Mouse (Mus musculus): ENCODE measurements at regions not wholly inside any gene's neighbourhood (a gene's known extent, or its start where the extent isn't known, plus 50 kb on each side); places are given as distances from the start of the nearest gene placed in this dataset.
A peak's percentile ranks its signal among the peaks of the same experiment; 100 is the strongest.

DNA sequence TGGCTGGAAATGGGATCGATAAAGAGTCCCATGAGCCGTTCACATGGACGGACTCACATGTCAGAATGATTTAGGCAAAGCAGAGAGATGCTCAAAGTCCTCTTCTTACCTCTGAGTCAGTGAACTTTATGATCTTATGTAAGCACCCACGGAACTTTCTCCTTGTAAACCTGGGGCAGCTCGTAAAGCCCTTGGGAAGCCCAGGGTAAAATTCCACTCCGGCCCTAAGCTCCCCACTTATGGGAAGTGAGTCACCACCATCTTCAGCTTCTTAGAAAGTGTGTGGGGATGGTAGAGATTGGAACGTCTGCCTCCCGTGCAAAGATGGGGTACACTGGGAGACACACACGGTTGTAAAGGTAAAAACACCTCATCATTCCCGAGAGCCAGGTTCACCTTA, 62.8 kb upstream of the Hif1a start:
- H3K9ac ChIP-seq (ENCODE audit: insufficient read depth, low read depth): no peak overlapping the region
- no peaks in the 10 kb centered on the region for H3K36me3 ChIP-seq (replicated peaks in 1 of 2; ENCODE audit: control insufficient read depth in 1 of 2, insufficient read depth in 1 of 2, low read length in 1 of 2)
- H3K9me3 ChIP-seq (replicated peaks; ENCODE audit: low read length): no peaks in the 10 kb centered on the region
- peaks cover 5 to 15% of the 10 kb centered on the region in 2 experiments; a peak in 3 of 4 replicates for H3K4me1 ChIP-seq (ENCODE audit: control insufficient read depth in 1 of 2, insufficient read depth in 2 of 2)
- H3K27ac ChIP-seq (ENCODE audit: insufficient read depth, low read depth): no peak overlapping the region
- no peak for TF ChIP-seq ZMIZ1 (IDR thresholded peaks at IDR 0.05; ENCODE audit: low read depth, low read length)
- TF ChIP-seq CHD1 (IDR thresholded peaks at IDR 0.05; ENCODE audit: low read depth, low read length): no peak
- no peak for TF ChIP-seq EP300 (IDR thresholded peaks at IDR 0.05; ENCODE audit: low read length)
- TF ChIP-seq ETS1 (conservative IDR thresholded peaks at IDR 0.05; ENCODE audit: low read depth, low read length): no peak
- no peak for TF ChIP-seq CHD2 (IDR thresholded peaks at IDR 0.05; ENCODE audit: low read length)
- TF ChIP-seq NELFE (IDR thresholded peaks at IDR 0.05; ENCODE audit: low read depth, low read length): no peak
- no peak for TF ChIP-seq E2F4 (IDR thresholded peaks at IDR 0.05; ENCODE audit: insufficient replicate concordance, low read depth, low read length)
- TF ChIP-seq USF2 (conservative IDR thresholded peaks at IDR 0.05; ENCODE audit: low read depth, low read length): no peak
- no peak for TF ChIP-seq TBP (conservative IDR thresholded peaks at IDR 0.05; ENCODE audit: low read depth, low read length)
- TF ChIP-seq JUND (conservative IDR thresholded peaks at IDR 0.05; ENCODE audit: low read depth, low read length): no peak
- TF ChIP-seq TCF12 (IDR thresholded peaks at IDR 0.05; ENCODE audit: low read depth, low read length): no peak
- TF ChIP-seq HCFC1 (IDR thresholded peaks at IDR 0.05; ENCODE audit: low read depth, low read length): no peak
- dilution Hi-C loops (cut with MboI; ENCODE audit: extremely low pct_ligation_motif_present, extremely low pct_unique_long_range_greater_than_20kb, low sequenced_read_pairs) (no loop called here), in situ Hi-C loops (cut with MboI; ENCODE audit: low pct_ligation_motif_present, low pct_unique_long_range_greater_than_20kb, low sequenced_read_pairs) (no loop called here)
- no peak overlapping the region for H3K4me3 ChIP-seq (replicated peaks in 1 of 3; ENCODE audit: low read depth in 2 of 3, low read length in 2 of 3, poor library complexity in 1 of 3)
- no peak for DNase-seq (ENCODE audit: extremely low read depth)
- H3K27me3 ChIP-seq (replicated peaks): no peaks in the 10 kb centered on the region
- H3K79me2 ChIP-seq (replicated peaks; ENCODE audit: control insufficient read depth, extremely low read depth, insufficient read depth, poor library complexity, severe bottlenecking): no peaks in the 10 kb centered on the region
- no peak overlapping the region for H3K4me2 ChIP-seq (ENCODE audit: insufficient read depth, low read depth, poor library complexity, severe bottlenecking)

DNA sequence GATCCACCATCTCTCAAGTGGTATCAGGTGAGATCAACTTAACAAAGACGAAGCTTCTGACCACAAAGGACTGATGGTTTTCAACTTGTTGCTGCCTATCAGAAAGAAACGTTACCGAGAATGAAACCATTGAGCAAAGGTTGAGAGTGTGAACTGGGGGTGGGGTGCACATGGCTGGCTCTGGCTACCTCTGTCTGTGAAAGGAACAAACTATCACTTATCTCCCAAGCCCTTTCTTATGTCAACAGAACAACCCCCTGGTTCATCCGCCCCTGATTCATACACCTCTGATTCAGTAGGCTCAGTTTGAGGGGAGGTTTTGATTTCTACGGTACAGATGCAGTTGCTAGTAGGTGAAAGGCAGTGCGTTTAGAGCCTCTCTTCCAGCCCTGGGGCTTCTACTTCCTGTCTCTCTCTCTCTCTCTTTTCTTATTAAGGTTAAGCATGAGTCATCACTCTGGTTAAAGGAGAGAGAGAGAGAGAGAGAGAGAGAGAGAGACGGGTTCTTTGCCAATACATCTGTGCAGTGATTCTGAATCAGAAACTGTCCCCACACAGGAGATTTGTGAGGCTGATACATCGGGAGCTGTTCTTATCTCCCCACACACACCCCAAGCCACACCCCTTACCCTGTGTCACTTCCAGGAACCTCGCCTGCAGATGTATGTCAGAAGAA, 59.0 kb upstream of the Hif1a start:
- TF ChIP-seq JUND (conservative IDR thresholded peaks at IDR 0.05; ENCODE audit: low read depth, low read length) (0 out of 2 replicates have a peak, but pooled peaks have one; percentile 16), RAD21 (IDR thresholded peaks at IDR 0.05; ENCODE audit: low read depth, low read length) (no peak)
- Histone ChIP-seq H3K9ac (ENCODE audit: insufficient read depth, low read depth) (no peak overlapping the region; the same call in 1 of the 2 replicates), H3K9me3 (replicated peaks; ENCODE audit: low read length) (no peaks in the 10 kb centered on the region), H3K4me3 (replicated peaks in 1 of 3; ENCODE audit: low read depth in 2 of 3, low read length in 2 of 3, poor library complexity in 1 of 3) (no peak overlapping the region), H3K4me2 (ENCODE audit: insufficient read depth, low read depth, poor library complexity, severe bottlenecking) (peak overlapping the region; percentile 49; the same call in 1 of the 2 replicates), H3K27ac (ENCODE audit: insufficient read depth, low read depth) (no peak overlapping the region), H3K4me1 (ENCODE audit: control insufficient read depth in 1 of 2, insufficient read depth in 2 of 2) (peaks cover 5 to 7% of the 10 kb centered on the region in 2 experiments; a peak in 2 of 4 replicates), H3K79me2 (replicated peaks; ENCODE audit: control insufficient read depth, extremely low read depth, insufficient read depth, poor library complexity, severe bottlenecking) (no peaks in the 10 kb centered on the region), H3K36me3 (replicated peaks in 1 of 2; ENCODE audit: control insufficient read depth in 1 of 2, insufficient read depth in 1 of 2, low read length in 1 of 2) (no peaks in the 10 kb centered on the region), H3K27me3 (replicated peaks) (no peaks in the 10 kb centered on the region)
- no peak for DNase-seq (ENCODE audit: extremely low read depth)
- dilution Hi-C loops (cut with MboI; ENCODE audit: extremely low pct_ligation_motif_present, extremely low pct_unique_long_range_greater_than_20kb, low sequenced_read_pairs) (no loop called here), in situ Hi-C loops (cut with MboI; ENCODE audit: low pct_ligation_motif_present, low pct_unique_long_range_greater_than_20kb, low sequenced_read_pairs) (no loop called here)

DNA sequence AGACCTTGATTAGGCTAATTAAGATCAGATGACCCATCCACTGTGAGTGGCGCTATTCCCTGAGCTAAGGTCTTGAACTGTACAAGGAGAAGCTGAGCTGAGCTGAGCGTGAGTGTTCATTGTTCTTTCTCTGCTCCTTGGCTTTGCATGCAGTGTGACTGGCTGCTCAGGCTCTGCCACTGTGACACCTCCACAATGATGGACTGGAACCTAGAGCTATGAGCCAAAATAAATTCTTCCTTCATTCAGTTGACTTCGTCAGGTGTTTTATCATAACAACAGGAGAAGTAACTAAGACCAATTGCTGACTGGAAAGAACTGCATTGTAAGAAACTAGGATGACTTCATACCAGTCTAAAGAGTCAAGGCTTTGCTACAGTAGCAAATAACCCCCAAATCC, 56.4 kb upstream of the Hif1a start:
- H3K4me2 ChIP-seq (ENCODE audit: insufficient read depth, low read depth, poor library complexity, severe bottlenecking): no peak overlapping the region
- no peaks in the 10 kb centered on the region for H3K79me2 ChIP-seq (replicated peaks; ENCODE audit: control insufficient read depth, extremely low read depth, insufficient read depth, poor library complexity, severe bottlenecking)
- dilution Hi-C loops (cut with MboI; ENCODE audit: extremely low pct_ligation_motif_present, extremely low pct_unique_long_range_greater_than_20kb, low sequenced_read_pairs): no loop called here
- no peaks in the 10 kb centered on the region for H3K27me3 ChIP-seq (replicated peaks)
- in situ Hi-C loops (cut with MboI; ENCODE audit: low pct_ligation_motif_present, low pct_unique_long_range_greater_than_20kb, low sequenced_read_pairs): no loop called here
- peaks cover 5 to 7% of the 10 kb centered on the region in 2 experiments; a peak in 2 of 4 replicates for H3K4me1 ChIP-seq (ENCODE audit: control insufficient read depth in 1 of 2, insufficient read depth in 2 of 2)
- H3K4me3 ChIP-seq (replicated peaks in 1 of 3; ENCODE audit: low read depth in 2 of 3, low read length in 2 of 3, poor library complexity in 1 of 3): no peak overlapping the region
- TF ChIP-seq RAD21 (IDR thresholded peaks at IDR 0.05; ENCODE audit: low read depth, low read length) (no peak), UBTF (IDR thresholded peaks at IDR 0.05; ENCODE audit: low read depth, low read length) (no peak), MEF2A (IDR thresholded peaks at IDR 0.05; ENCODE audit: borderline replicate concordance, low read depth, low read length) (no peak), POLR2AphosphoS2 (IDR thresholded peaks at IDR 0.05; ENCODE audit: low read depth, low read length) (no peak), USF2 (conservative IDR thresholded peaks at IDR 0.05; ENCODE audit: low read depth, low read length) (no peak), ELF1 (IDR thresholded peaks at IDR 0.05; ENCODE audit: low read depth, low read length) (no peak), MAFK (IDR thresholded peaks at IDR 0.05; ENCODE audit: insufficient replicate concordance, low read length) (no peak), CTCF (conservative IDR thresholded peaks at IDR 0.05 in 1 of 2, IDR thresholded peaks at IDR 0.05 in 1 of 2; ENCODE audit: low read depth in 2 of 2, low read length in 2 of 2) (no peak), POLR2A (IDR thresholded peaks at IDR 0.05; ENCODE audit: low read depth, low read length) (no peak), BHLHE40 (IDR thresholded peaks at IDR 0.05; ENCODE audit: low read depth, low read length) (no peak), MXI1 (IDR thresholded peaks at IDR 0.05; ENCODE audit: low read depth, low read length) (no peak), TBP (conservative IDR thresholded peaks at IDR 0.05; ENCODE audit: low read depth, low read length) (no peak), SMC3 (IDR thresholded peaks at IDR 0.05; ENCODE audit: low read depth, low read length) (no peak), CHD1 (IDR thresholded peaks at IDR 0.05; ENCODE audit: low read depth, low read length) (no peak), MYC (IDR thresholded peaks at IDR 0.05; ENCODE audit: low read depth, low read length) (no peak), EP300 (IDR thresholded peaks at IDR 0.05; ENCODE audit: low read length) (no peak), ZNF384 (IDR thresholded peaks at IDR 0.05; ENCODE audit: low read depth, low read length) (no peak)
- H3K36me3 ChIP-seq (replicated peaks in 1 of 2; ENCODE audit: control insufficient read depth in 1 of 2, insufficient read depth in 1 of 2, low read length in 1 of 2): no peaks in the 10 kb centered on the region
- no peaks in the 10 kb centered on the region for H3K9me3 ChIP-seq (replicated peaks; ENCODE audit: low read length)
- no peak overlapping the region for H3K27ac ChIP-seq (ENCODE audit: insufficient read depth, low read depth)
- H3K9ac ChIP-seq (ENCODE audit: insufficient read depth, low read depth): no peak overlapping the region
- DNase-seq (ENCODE audit: extremely low read depth): no peak

Data from CH12.LX (cell line).